Mouse (Mus musculus): ENCODE results near the gene Gmnn.
A peak's percentile ranks its signal among the peaks of the same experiment; 100 is the strongest.

The Gmnn gene

GRCm38 (mm10) chr13:24761083-24761402 is 680 bp downstream of the Gmnn start:
- no peak for DNase-seq (ENCODE audit: low read depth)

DNA sequence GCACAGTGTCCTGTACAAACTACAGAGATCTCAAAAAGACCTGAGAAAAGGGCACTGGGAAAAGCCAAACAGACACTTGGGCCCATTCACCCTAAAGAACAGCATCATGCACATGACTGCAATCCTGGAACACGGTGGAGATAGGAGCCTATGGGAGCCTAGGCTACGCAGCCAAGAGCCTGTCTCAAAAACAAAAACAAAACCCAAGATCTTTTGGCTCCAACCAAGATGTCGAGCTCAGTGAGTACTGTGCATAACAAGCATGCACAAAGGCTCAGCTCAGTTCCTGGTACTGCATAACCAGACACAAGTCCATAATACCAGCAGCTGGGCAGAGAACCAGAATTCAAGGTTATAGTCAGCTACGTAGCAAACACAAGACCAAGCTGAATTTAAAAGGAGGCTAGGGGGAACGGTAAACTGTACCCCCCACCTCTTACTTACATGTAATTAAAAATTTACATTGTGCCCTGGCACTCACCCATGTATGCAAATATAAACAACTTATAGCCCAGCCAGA is 1.3 kb downstream of the Gmnn start:
- DNase-seq (ENCODE audit: low read depth) = no peak

- DNase-seq (ENCODE audit: low read depth) = no peak
These were observed 2.3 kb downstream of the Gmnn start for GRCm38 (mm10) chr13:24759451-24759850.

- no peak for DNase-seq (ENCODE audit: low read depth)
These were observed 3.7 kb downstream of the Gmnn start for GRCm38 (mm10) chr13:24757820-24758564.

DNA sequence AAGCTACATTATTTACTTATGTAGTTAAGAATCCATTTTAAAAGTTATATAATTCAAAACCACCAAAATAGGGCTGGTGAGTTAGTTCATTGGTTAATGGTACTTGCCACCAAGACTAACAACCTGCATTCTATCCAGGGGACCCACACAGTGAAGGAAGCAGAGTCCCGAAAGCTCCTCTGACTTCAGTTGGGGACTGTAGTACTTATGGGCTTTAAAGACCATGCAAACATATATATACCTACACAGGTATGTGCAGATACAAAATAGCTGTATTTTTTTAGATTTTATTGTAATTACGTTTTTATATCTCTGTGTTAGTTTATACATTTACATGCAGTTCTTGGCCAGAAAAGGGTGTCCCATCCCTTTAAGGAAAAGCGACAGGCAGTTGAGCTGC is 5.0 kb downstream of the Gmnn start:
- no peak for DNase-seq (ENCODE audit: low read depth)

DNA sequence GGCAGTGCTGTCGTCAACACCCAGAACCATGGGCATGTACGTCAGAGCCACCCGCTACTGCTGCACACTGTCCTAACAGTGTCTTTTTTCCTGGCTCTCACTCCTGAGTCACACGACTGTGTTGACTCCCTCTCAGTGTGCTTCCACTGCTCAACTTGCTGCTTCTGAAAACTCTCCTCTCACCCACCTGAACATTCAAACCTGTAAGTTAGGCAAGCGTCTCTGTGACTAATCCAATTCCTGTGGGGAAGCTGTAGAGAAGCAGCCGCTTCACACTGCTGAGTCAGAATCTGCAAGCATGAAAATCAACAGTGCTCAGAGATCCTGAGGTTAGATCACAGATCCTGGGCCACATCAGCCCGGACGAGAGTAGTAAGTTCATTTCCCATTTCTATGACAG is 10.3 kb downstream of the Gmnn start:
- no peak for DNase-seq (ENCODE audit: low read depth)

- no peak for DNase-seq (ENCODE audit: low read depth)
These were observed 10.9 kb downstream of the Gmnn start for GRCm38 (mm10) chr13:24750807-24751206.

DNA sequence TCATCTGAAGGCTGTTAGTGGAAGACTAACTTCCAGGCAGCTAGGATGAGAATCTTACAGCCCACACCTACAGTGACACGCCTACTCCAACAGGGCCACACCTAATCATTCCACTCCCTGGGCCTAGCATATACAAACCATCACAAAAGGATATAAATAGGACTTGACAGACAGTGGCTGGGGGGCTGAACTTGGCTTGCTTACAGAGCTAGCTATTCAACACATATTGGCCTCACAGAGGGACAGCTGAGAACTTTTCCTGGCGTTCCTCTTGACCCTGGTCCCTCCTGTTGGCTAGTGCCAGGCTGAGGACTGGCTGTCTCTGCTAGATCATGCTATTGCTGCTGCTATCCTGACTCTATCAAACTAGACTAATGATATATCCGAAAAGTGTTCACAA is 13.9 kb downstream of the Gmnn start:
- DNase-seq (ENCODE audit: low read depth) = no peak

DNA sequence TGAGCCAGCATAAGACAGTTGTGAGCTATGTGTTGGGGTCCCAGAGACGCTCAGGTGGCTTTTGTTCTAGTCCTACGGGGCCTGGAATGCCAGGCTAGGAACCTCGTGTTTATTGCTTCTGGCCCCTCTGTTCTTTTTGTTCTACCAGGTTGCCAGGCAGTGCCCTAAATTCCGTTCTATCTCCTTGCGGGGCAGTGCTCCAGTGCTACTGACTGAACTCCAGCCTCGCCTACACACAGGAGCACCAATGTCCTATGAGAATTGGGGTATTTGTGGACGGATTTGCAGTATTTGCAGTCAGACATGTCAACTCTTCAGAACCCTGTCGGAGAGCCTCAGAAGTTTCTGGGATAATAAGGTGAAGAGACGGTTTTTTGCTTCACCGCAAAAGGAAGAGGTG is 20.7 kb downstream of the Gmnn start, which contains the start of gene Armh2:
Armh2 (plus strand) TSS at position 205 of the 400 bp plus-strand sequence.
- DNase-seq (ENCODE audit: low read depth) = no peak

DNA sequence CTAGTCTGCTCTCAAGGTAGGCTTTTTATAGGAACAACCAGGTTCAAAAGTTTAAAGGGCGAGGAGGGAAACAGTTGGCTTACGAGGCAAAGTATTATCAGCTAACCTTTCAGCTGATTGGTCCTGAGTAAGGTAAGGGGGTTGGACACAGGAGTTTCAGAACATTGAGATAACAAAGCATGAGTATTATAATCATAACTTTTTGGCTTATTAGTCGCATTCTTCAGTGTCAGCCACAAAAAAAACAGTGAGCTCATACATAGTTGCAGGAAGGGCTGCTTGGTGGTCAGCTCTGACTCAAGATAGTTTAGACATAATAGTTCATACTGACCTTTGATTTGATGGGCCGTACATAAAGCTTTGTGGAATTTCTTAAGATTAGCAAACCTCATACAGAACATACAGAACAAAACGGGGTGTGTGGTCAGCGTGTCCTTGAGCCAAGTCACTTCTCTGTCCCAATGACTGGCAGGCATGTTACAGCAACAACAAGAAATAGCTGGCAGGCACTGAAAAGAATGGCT is 26.1 kb downstream of the Gmnn start:
- no peak for DNase-seq (ENCODE audit: low read depth)

DNA sequence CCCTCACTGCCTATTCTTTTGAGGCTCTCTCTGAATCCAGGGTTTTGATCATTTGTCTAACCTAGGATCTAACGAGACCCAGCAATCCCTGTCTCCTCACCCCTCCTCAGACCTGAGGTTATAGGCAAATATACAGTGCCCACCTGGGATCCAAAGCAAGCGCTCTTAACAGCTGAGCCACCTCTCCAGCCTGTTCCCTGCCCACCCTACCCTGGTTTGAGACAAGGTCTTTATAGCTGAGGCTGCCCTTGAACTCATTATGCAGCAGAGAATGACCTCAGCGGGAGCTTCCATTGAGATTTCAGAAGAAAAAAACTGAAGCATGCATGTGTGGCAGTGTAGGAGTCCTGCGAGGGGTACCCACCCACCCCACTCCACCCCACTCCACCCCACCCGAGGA is 27.2 kb downstream of the Gmnn start:
- no peak for DNase-seq (ENCODE audit: low read depth)

- peak; percentile 9 for DNase-seq (ENCODE audit: low read depth)
These were observed 32.6 kb downstream of the Gmnn start for GRCm38 (mm10) chr13:24729128-24729527.

DNA sequence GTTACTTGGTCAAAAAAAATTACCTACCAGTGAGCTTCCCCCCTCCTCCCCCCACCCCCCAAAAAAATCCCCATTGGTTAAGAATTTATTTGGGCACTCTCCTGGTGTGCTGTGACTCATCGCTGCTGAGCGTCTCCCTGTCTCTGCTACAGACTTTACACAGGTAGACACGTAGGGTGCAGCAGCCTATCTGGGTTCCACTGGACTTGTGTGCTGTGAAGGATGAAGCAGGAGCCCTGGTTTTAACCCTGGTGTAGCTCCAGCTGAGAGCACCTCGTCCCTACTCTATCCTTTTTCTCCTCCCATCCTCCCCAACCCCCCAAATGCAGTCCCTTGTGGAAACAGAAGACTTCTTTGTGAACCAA is 37.3 kb downstream of the Gmnn start:
- DNase-seq (ENCODE audit: low read depth) = no peak

DNA sequence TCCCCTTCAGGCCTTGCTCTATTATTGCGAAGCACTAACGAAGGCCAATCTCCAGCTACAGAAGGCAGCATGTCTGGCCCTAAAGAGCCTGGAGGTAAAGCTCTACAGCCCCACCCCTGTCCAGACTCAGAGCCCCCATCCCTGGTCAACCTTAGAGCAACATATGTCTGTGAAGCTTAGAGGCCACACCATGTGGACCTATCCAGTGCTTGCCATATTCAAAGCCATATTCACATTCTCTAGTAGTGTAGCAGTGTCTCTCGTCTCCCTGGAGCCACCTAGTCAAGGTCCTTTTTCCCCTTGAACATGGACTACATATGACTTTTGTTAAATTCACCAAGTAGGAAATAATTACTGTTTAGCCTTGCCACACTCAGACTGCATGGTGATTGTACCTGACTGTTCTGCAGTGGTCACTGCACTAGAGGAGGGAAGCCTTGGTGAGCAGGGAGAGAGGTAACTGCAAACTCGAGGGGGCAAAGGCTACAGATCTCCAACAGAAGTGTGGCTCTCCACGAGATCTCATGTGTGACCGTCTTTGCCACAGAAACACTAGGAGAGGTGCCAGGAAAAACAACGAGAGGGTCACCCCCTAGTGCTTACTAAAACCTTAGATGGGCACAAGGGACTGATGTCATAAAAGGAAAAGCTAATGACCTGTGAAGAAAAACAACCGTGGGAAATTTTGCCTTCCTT is 37.9 kb downstream of the Gmnn start:
- no peak for DNase-seq (ENCODE audit: low read depth)

DNA sequence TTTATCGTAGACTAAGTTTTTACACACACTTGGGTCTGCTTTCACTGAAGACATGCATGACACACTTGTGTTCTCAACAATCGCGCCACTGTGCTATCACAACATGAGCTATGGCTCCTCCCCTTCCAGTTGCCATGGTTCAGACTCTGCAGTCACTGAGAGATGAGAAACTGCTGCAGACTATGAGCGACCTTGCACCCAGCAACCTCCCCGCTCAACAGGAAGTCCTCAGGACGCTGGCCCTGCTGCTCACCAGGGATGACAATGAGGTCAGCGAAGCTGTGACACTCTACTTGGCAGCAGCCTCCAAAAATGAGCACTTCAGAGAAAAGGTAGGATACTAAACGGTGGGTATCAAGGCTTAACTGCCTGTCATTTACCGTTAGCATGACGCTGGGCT is 40.2 kb downstream of the Gmnn start:
- no peak for DNase-seq (ENCODE audit: low read depth)

GRCm38 (mm10) chr13:24717677-24718076 is 44.0 kb downstream of the Gmnn start:
- DNase-seq (ENCODE audit: low read depth) = no peak

DNA sequence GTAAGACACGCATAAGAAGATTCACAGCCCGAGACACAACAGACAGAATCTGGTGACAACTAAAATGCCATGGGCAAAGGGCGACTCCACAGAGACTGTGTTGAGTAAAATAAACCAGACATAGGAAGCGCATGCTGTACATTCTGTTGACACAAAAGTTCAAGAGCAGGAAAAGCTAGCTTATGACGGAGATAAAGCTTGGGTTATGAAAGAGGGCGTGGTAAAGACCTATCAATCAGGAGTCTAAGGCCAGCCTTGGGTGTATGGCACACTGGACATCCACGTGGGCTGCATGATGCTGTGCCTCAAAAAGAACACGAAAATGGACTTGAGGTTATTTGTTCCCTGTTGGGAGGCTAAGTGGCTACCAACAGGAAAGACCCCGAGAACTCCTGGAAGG is 45.3 kb downstream of the Gmnn start:
- DNase-seq (ENCODE audit: low read depth) = no peak

- DNase-seq (ENCODE audit: low read depth) = no peak
These were observed 46.1 kb downstream of the Gmnn start for GRCm38 (mm10) chr13:24715601-24716000.

GRCm38 (mm10) chr13:24714360-24714885 is 47.3 kb downstream of the Gmnn start:
- no peak for DNase-seq (ENCODE audit: low read depth)

DNA sequence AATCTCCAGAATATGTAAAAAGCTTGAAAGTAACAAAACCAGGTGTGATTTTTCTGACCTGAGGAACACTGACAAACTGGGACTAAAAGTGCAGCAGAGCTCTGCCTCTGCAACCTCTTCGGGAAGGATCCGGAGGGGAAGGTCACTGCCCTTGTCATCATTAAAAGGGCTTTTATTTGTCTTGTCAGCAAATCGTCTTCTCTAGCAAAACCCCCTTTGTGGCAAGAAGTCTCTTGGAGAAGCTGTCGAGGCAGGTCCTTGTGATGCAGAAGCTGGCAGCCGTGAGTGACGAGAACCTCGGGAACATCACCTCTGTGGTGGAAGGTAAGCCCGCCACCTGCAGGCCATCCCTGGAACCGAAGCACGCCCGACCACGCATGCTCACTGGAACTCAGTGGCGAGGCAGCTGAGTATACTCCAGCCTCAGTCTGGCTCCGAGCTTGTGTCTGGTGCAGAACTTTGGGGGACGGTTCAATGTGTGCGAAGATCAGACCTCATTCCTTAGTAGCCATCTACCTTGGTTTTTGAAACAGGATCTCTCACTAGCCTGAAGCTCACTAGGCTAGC is 48.2 kb downstream of the Gmnn start:
- peak; percentile 75 for DNase-seq (ENCODE audit: low read depth)

- no peak for DNase-seq (ENCODE audit: low read depth)
These were observed 49.1 kb downstream of the Gmnn start for GRCm38 (mm10) chr13:24712581-24713130.

DNA sequence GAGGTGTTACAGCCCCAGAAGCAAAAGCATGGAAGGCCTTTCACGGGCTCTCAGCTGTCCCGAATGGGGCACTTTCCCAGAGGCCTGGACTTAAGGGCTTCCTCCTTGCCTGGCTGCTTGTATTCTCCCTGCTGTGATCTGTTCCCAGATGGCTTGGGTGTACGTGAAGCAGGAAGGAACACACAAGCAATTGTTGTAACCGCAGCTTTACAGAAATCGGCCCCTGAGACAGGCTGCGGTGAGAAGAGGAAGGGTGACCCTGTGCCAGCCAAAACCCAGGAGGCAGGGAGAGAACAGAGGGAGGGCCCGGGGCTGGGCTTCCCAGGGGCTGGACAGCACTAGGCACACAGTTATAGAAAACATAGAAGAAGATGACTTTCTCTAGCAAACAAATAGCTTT is 50.8 kb downstream of the Gmnn start:
- DNase-seq (ENCODE audit: low read depth) = no peak
